Mouse (Mus musculus) thymus, postnatal 14 days (tissue): ENCODE data around the gene Gm8220.
"Not testable (repeated sequence)": the region's sequence is repeated elsewhere in the genome, so short reads cannot be mapped to it uniquely, and the experiment has no call there.

ENCODE experiments used
- DNase-seq: peaks from one replicate; pipeline ENCODE4 v3.0.0; 2021

Gm8220 gene

DNA sequence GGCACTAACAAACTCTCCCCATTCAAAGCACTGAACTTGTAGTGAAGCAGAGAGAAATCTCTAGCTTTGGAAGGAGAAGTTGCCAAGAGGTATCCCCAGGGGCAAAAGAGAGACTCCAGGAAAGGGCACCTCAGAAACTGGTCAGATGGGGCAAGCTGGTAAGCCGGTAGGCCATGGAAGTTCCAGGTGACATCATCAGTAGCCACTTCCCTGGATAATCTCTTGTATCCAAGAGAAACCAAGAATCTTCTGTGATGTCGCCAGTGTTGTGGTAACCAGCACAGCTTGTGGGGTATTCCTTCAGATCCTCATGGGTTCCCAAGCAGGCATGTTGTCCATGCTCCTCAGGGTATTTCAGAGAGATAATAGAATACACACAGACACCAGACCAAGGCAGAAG is at the start of gene Gm8220:
TSS of gene Gm8220 (plus strand) at position 301 of the 400 bp plus-strand sequence.
- not testable (repeated sequence) for DNase-seq

DNA sequence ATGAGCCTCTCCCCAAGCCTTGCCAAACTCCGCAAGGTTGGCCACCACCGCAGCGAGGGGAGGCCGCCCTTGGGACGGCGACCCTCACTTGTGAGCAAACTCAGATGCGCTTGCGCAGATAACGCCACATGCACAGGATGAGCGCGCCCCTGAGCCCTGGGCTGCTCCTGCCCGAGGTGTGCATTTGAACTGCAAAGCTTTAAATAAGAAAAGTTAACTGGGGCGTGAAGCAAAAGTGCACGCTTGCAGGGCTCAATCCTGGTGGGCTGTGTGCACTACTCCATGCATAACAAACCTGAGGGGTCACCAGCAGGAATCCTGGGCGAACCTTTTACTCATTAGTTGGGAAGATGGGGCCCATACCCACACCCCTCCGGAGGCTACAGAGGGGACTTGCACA is 37.3 kb upstream of the Gm8220 start:
- DNase-seq: no peak

GRCm38 (mm10) chr14:44312049-44312448 is 26.7 kb downstream of the Gm8220 start:
- not testable (repeated sequence) for DNase-seq

GRCm38 (mm10) chr14:44338484-44338883 is 53.1 kb downstream of the Gm8220 start, which contains the start of gene Gm5930:
Gm5930 (minus strand) TSS chr14:44338584.
- DNase-seq: not testable (repeated sequence)
